Mouse (Mus musculus) urinary bladder, postnatal 36 days (tissue): ENCODE measurements around the gene Midn.
"Not testable (repeated sequence)": the region's sequence is repeated elsewhere in the genome, so short reads cannot be mapped to it uniquely, and the experiment has no call there.

Experiments used
- DNase-seq, 2 experiments: peaks; one replicate each; pipeline ENCODE4 v3.0.0; 2022; ENCODE audit warnings: low spot score in 2 of 2, mixed read lengths in 1 of 2

Midn gene

GRCm38 (mm10) chr10:80157141-80157929 lies 9.3 kb downstream of the Midn start:
- no peak for DNase-seq

DNA sequence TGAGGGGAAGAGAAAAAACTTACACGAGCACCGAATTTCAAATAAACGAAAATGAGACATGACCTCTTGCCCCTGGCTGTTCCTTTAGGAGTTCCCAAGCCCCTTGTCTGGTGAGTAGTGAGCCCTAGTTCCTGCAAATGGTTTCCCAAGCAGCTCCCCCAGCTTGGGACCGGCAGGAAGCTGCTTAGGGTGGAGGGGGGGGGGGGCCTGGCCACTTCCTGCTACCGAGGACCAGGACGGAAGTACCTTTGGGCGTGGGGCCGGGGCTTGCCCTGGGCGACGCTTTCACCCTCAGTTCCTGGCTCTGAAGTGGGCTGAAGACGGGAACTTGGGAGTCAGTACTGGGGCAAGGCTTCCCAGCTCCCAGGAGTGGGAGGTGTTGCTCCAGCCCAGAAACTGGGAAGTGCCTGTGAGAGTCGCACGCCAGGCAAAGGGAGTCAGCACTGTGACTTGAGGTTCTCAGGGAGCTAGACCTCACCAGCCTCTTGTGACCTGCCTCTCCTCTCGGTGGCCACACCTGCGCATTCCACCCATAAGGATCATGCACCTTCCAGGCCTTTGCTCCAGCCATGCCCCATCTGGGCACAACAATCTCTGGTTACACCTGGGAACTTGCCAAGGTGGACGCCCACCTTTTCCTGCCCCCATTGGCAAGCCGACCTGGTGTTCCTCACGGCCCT lies 10.4 kb downstream of the Midn start:
- DNase-seq: peak; percentile 61 to 75

- DNase-seq: peak in 1 of 2 experiments; percentile 39
Observed at GRCm38 (mm10) chr10:80159021-80159560, 11.0 kb downstream of the Midn start.

DNA sequence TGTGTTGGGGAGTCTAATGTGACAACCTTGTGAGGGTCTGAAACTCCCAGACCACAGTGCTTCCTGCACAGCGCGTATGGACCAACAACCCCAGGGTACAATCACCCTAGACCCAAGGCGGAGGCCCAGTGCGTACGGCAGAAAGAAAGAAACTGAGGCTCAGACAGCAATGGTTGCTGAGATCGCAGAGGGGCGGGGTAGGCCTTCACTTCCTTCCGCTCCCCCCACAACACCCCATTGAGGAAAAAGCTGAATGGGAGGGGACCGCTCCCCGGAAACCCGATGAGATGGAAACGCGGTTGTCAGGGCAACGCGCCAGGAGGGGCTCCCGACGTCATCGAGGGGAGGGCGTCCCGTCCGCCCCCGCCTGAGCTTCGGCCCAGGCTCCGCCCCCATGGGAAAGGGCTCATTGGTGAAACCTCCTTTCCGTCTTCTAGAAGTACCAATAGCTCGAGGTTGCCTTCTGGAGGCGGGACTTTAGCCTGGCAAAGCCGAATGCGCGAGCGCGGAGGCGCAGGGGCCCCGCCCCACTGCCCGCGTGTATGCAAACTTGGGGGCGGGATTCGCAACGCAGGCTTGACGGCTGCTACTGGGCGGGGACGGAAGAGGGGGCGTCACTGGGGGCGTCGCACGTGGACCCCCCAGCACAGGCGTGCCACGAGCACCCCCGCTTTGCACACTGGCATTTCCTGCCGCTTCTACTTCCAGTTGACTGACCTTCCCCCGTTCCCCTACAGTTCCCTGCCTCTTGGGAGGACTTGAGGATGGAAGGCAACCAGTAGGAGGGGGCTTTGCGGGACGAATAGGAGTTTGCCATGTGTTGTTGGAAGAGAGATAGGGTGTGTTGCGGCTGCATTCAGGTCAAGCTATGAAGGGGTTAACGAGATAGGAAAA lies 11.7 kb downstream of the Midn start:
- peak; percentile 98 to 99 for DNase-seq

DNA sequence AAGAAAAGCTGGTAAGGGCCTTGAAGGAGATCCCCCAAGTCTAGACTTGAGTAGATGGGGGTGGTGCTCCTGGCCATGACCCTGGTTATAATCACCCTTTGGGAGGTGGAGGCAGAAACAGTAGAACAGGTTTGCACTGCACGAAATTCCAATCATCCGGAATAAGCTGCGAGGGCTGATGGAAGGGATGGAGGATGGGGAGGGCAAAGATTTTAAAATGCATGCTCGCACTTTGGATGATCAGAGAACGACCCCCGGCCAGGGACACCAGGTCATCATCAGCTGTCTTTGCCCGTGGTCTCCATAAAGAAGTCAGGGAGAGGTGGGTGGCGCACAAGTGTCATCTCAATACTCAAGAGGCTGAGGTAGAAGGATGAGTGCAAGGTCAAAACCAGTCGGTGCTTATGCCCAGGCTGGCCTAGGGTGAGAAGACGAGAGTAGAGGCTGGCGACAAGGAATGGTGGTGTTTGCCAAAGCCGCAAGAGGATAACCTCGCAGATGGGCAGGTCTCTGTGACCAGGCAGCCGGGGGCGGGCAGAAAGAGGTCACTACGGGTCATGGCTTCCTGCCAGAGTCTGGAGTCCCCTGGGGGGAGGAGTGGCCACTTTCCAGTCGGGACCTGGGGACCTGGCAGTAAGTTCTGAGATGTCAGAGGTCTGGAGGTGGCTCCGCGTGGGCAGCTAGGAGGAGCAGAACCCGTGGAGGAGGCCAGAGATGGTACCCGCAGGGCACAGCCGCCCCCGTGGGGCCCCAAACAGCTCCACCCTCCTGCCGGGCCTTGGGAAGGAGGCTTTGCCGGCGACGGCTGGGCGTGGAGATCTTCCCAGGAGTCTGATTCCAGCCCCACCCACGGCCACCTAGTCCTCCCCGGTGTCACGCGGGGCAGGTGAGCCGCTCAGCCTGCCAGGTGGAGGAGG lies 12.6 kb downstream of the Midn start:
- DNase-seq: peak; percentile 85 to 91

GRCm38 (mm10) chr10:80161522-80162242 lies 13.6 kb downstream of the Midn start:
- no peak for DNase-seq

DNA sequence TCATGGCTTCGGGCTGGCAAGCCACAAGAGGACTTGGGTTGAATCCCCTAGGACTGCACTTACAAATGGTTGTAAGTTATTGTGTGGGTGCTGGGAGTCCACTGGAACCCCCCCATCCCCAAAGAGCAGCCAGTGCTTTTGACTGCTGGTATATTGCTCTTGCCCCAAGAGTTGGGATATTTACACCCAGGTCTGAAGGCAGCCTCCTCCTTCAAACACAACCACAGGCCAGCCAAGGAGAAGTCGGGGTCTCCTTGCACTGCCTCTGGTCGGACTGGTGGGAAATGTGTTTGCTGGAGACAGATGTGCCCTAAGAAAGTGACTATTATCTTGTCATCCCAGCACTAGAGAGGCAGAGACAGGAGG lies 14.2 kb downstream of the Midn start:
- DNase-seq: no peak

GRCm38 (mm10) chr10:80162716-80163299 lies 14.7 kb downstream of the Midn start:
- DNase-seq: no peak

DNA sequence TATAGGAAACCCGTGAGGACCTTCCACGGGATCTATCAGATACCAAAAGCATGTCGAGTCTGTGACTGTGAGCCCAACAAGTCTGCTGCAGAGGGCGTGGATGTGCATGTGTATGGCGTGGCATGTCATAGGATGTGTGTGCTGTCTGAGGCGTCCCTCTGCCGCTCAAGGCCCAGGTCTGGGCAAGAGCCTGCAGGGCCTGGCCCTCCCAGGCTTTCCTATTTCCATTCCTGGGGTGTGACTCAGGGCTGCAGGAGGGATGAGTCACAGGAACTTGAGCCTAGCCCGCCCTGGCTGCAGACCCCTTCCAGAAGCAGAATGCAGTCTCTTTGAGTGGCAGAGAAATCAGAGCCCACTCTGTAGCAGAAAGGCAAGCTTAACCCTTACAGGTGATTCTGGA lies 15.6 kb downstream of the Midn start:
- DNase-seq: peak; percentile 59 to 75

DNA sequence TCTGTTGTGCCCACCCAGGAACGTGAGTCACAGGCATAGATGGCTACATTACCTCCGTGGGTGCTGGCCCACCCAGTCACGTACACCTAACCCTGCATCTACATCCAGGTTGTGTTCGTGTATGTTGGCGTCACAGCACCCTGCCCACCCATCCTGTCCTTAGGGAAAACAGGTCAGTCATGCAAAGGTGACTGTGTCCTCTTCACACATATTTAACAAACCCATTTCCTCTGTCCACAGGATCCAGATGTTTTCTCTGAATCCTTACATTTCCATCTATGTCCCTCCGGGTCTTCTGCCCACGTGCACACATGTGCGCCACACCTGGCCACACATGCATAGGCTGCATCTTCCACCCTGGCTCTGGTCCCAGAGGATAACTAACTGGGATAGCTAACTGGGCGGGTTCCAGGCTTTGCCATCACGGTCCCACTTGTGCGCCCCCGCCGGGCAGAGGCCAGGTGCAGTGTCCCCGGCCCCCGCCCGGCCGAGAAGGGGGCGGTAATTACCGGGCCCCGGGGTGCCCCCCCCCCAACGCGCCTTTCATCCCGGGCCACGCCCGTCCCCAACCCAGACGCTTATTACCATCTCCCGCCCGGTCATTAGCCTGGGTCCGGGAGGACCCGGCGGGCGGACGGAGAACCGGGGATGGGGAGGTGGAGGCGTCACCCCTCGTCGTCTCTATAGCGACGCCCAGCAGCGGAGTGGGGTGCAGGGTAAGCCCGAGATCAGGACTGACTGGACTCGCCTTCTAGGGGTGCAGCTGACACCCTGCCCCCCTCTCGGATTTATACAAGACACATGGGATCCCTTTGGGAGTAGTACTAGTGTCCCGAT lies 16.3 kb downstream of the Midn start:
- no peak for DNase-seq

GRCm38 (mm10) chr10:80164998-80165344 lies 16.9 kb downstream of the Midn start:
- peak; percentile 95 to 97 for DNase-seq

- no peak for DNase-seq
Observed at GRCm38 (mm10) chr10:80165392-80166128, 17.5 kb downstream of the Midn start, which contains the start of gene Cirbp. Gene Cirbp, plus strand, starts transcription at chr10:80165985.

GRCm38 (mm10) chr10:80166136-80166535 lies 18.1 kb downstream of the Midn start:
- not testable (repeated sequence) for DNase-seq

GRCm38 (mm10) chr10:80167460-80168037 lies 19.5 kb downstream of the Midn start:
- DNase-seq: peak; percentile 97 to 98

GRCm38 (mm10) chr10:80168038-80168661 lies 20.1 kb downstream of the Midn start:
- peak; percentile 92 to 93 for DNase-seq

- DNase-seq: no peak
Observed at GRCm38 (mm10) chr10:80169070-80169469, 21.0 kb downstream of the Midn start.

GRCm38 (mm10) chr10:80169651-80170050 lies 21.6 kb downstream of the Midn start:
- no peak for DNase-seq
